Mouse (Mus musculus) thymus, postnatal 10 days (tissue): Measurements from ENCODE around the gene 1810024B03Rik.
A peak's percentile ranks its signal among the peaks of the same experiment; 100 is the strongest.

Experiments used
- DNase-seq, 2 experiments: peaks; one replicate each; pipeline ENCODE4 v3.0.0; 2021; ENCODE audit warnings: low spot score in 2 of 2

Gene 1810024B03Rik

GRCm38 (mm10) chr2:127182598-127183381 is 25.3 kb downstream of the 1810024B03Rik start:
- peak; percentile 66 to 67 for DNase-seq

GRCm38 (mm10) chr2:127166261-127166660 is 41.8 kb downstream of the 1810024B03Rik start:
- DNase-seq: peak in 1 of 2 experiments; percentile 53

GRCm38 (mm10) chr2:127165675-127166074 is 42.4 kb downstream of the 1810024B03Rik start:
- no peak for DNase-seq

- DNase-seq: no peak
Observed at GRCm38 (mm10) chr2:127145699-127146098, 62.4 kb downstream of the 1810024B03Rik start.

GRCm38 (mm10) chr2:127143158-127144063 is 64.7 kb downstream of the 1810024B03Rik start, which contains the start of gene Itpripl1:
Gene Itpripl1, minus strand, starts transcription at chr2:127143442.
- DNase-seq: peak; percentile 53 to 60

- DNase-seq: no peak
Observed at GRCm38 (mm10) chr2:127142577-127143157, 65.4 kb downstream of the 1810024B03Rik start.

GRCm38 (mm10) chr2:127142031-127142430 is 66.0 kb downstream of the 1810024B03Rik start:
- DNase-seq: no peak

GRCm38 (mm10) chr2:127140011-127140410 is 68.1 kb downstream of the 1810024B03Rik start:
- DNase-seq: no peak

GRCm38 (mm10) chr2:127139605-127140004 is 68.5 kb downstream of the 1810024B03Rik start:
- no peak for DNase-seq

- DNase-seq: no peak
Observed at GRCm38 (mm10) chr2:127139094-127139493, 69.0 kb downstream of the 1810024B03Rik start.

GRCm38 (mm10) chr2:127138449-127138848 is 69.6 kb downstream of the 1810024B03Rik start:
- DNase-seq: no peak

- no peak for DNase-seq
Observed at GRCm38 (mm10) chr2:127137838-127138420, 70.2 kb downstream of the 1810024B03Rik start.

- no peak for DNase-seq
Observed at GRCm38 (mm10) chr2:127136979-127137378, 71.1 kb downstream of the 1810024B03Rik start.
